Mouse (Mus musculus) A20 (cell line): ENCODE data around the gene Ubac2.

Source experiments
- DNase-seq: peaks from one replicate; pipeline ENCODE4 v3.0.0-alpha.2; 2011; ENCODE audit warnings: low read depth, low spot score

The Ubac2 gene

GRCm38 (mm10) chr14:121878176-121878858 is at the start of gene Ubac2:
Gene Ubac2, plus strand, starts transcription at chr14:121878620.
- peak; percentile 99 for DNase-seq

DNA sequence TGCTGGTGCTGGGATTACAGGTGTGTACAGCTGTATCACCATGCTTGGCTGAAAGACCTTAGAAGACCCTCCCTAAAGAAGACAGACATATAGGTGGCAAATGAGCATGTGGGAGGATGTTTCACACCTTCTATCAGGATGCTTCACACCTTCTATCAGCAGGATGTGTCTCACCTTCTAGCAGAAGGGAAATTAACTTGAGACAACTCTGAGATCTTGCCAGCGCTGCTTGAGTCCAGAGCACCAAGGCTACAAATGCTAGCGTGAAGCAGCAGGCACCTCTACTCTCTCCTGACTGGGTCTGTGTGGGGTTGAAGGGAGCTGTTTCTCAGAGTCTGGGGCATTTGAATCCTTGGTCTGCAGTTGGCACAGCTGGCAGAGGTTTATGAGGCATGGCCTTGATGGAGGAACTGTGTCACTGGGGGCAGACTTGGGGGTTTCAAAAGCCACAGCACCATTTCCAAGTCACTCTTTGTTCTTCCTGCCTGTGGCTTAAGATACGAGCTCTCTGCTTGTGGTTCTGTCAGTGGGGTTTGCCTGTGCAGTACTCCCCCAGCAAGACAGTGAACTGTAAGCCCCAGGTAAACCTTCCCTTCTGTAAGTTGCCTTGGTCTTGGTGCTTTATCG is 48.5 kb upstream of the Ubac2 start:
- no peak for DNase-seq

GRCm38 (mm10) chr14:121833001-121833520 is 45.4 kb upstream of the Ubac2 start:
- DNase-seq = no peak

GRCm38 (mm10) chr14:121838161-121838560 is 40.3 kb upstream of the Ubac2 start:
- DNase-seq = no peak

DNA sequence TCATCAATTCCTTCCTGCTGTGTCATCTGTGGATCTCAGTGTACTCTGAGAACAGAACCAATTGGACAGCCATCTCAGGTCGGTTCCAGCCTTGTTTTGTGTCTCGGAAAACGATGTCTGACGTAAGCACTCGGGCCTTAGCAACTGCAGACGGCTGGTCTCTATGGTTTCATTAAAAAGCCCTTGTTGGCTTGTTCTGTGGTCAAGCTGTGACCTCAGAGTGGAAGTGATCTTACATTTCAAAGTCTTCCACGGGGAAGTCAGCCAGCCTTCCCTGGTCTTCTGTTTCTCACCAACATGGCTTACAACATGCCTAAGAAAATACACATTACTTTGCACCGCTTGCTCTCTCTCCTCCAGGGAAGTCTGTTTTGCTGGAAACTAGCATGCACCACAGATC is 38.2 kb upstream of the Ubac2 start:
- no peak for DNase-seq

DNA sequence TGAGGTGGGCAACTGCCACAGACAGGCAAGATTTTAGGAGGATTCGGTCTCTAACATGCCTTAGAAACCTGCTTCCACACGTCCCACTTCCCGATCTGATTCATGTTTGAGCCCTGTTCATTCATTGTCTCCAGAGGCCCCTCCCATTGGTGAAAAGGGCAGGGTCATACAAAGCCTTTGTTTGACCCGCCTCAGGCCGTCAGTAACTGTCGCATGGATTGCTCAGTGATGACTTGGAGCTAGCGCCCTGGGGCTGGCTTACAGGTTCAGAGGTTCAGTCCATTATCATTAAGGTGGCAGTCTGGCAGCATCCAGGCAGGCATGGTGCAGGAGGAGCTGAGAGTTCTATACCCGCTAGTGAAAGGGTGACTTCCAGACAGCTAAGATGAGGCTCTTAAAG is 33.9 kb upstream of the Ubac2 start:
- DNase-seq = no peak

GRCm38 (mm10) chr14:121851231-121851630 is 27.2 kb upstream of the Ubac2 start:
- DNase-seq = no peak

GRCm38 (mm10) chr14:121852531-121852930 is 25.9 kb upstream of the Ubac2 start:
- DNase-seq = no peak

DNA sequence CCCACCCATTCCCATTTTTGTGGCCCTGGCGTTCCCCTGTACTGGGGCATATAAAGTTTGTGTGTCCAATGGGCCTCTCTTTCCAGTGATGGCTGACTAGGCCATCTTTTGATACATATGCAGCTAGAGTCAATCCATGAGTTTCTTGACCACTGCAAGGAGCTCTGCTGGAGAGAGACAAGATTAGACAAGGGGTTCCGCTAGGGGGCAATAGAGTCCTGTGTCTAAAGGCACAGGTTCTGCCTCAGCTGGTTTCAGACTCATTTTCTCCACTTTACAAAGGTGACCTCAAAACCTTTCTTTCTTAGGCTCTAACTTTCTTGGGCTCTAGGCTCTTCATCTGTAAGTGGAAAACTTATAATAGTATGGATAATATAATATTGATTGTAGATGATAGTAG is 13.3 kb upstream of the Ubac2 start:
- peak; percentile 87 for DNase-seq

DNA sequence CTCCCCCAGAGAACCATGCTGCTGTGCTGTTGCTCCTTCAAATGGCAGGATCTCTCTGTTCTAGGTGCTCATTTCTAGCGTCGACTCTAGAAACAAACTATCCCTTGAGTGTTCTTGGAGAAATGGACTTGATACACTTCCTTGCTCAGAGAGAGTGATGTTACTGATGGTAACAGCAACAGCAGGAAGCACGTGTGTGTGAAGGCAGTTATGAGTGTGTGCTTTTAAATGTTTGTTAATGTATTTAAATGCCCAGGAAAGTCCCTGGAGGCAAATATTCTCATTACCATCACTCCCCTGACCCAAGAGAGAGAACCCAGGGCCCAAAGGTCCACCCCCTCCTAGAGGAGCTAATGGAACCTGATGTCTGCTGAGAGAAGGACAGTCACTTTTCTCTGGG is 11.8 kb upstream of the Ubac2 start:
- peak; percentile 49 for DNase-seq

DNA sequence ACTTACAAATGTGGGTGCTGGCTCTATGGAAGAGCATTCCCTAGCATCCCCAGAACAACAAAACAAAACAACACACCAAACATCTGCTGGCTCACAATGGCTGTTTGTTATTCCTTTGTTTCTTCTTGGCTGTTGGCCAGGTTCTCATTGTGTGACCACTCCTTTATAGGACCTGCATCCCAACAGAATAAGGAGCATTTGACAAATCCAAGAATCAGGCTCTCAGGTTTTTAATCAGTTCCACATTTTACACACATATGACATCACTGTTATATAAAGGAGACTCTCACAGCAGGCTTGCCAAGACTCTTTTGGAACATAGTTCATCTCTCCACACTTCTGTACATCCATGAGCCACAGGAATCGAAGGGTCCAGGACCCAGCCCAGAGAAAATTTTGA is 9.3 kb upstream of the Ubac2 start:
- no peak for DNase-seq

GRCm38 (mm10) chr14:121872760-121873159 is 5.7 kb upstream of the Ubac2 start:
- DNase-seq = no peak

GRCm38 (mm10) chr14:121873172-121873571 is 5.2 kb upstream of the Ubac2 start:
- DNase-seq = peak; percentile 85

DNA sequence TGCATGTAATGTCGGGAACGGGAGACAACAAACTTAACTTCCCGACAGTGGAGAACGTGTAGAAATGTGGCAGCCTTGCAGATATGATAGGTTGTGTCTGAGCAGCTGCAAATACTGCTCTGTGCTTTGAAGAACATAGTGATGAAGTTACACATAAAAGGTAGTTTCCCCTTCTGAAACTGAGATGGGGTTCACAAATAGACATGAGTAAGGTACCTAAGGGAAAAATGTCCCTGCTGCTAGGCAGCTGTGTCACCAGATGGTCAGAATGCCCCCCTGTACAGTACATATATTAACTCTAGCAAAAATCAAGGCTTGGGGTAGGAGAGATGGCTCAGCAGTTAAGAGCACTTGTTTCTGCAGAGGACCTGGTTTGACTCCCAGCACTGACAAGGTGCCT is 4.8 kb upstream of the Ubac2 start:
- DNase-seq = peak; percentile 83

GRCm38 (mm10) chr14:121876190-121876589 is 2.2 kb upstream of the Ubac2 start:
- DNase-seq = peak; percentile 48

GRCm38 (mm10) chr14:121876860-121877259 is 1.6 kb upstream of the Ubac2 start:
- no peak for DNase-seq

GRCm38 (mm10) chr14:121877640-121878039 is 780 bp upstream of the Ubac2 start:
- no peak for DNase-seq

DNA sequence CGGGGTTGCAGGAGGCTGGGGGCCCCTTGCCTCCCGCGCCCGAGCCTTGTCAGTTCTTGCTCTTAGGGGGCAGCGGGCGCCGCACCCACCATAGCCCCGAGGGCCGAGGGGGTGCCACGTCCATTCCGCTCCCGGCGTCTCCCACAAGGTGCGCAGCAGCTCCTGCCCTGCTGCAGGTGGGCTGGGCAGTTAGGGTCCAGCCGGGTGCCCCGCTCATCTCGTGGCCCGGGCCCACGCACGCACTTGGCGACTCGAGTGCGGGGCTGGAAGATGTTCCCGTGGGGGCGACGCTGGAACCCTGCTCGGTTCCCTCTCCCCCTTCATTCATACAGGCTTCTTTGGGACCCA is 413 bp downstream of the Ubac2 start:
- no peak for DNase-seq

GRCm38 (mm10) chr14:121879266-121879840 is 933 bp downstream of the Ubac2 start:
- DNase-seq = peak; percentile 46

- DNase-seq = no peak
Observed at GRCm38 (mm10) chr14:121881211-121881610, 2.8 kb downstream of the Ubac2 start.

DNA sequence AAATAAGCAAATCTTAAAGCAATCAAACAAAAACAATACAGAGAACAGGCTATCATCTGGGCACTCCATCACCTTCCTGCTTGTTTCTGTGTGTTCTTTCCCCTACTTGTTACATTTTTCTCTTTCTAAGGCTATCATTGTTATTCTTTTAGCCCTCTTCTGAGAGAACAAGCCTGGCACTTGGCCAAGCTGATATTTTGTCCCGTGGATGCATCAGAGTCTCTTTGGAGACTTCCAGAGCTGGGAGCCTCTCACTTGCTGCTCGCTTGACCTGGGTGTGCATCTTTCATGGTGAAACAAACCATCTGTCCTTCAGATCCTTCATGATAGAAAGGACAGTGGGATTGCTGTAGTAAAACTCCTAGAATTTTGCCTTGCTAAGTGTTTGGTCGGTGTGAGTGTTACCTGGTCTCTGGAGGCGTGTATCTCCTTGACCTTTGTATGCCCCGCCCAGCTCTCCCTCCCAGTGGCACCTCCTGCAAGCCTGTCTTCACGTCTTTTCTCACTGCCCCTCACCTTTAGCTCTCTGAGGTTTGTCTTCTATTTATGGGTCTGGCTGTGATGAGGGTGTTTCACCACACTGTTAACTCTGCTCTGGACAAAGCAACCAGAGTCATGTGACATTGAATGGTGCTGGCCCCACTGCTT is 5.9 kb downstream of the Ubac2 start:
- no peak for DNase-seq

- no peak for DNase-seq
Observed at GRCm38 (mm10) chr14:121893747-121894146, 15.3 kb downstream of the Ubac2 start.
